Mouse (Mus musculus) lung, postnatal 0 days (tissue): ENCODE results near the gene Srf.

Experiments used
- CTCF ChIP-seq: IDR thresholded peaks from 2 replicates; pipeline ENCODE4 v1.5.1; 2016; ENCODE audit warnings: antibody characterized with exemption, mild to moderate bottlenecking
- EP300 ChIP-seq: IDR thresholded peaks from 2 replicates; pipeline ENCODE4 v1.6.1; 2016; ENCODE audit warnings: antibody characterized with exemption, mild to moderate bottlenecking, control low read depth

DNA sequence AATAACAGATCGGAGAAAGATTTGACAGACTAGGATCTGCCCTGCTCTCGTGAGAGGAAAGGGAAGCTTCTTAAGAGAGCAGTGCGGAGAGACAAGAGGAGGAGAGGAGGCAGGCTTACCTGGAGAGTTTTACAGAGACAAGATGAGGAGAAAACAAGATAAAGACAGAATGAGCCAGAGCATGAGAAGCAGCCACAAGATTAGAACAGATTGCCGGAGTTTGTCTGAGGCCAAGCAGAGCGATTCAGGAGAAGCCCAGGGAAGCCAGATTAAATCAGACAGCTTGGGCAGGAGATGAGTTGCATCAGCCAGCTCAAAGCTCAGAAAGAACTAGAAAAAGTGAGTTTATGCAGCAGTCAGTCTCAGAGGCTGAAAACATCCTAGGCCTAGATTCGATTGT is 32.9 kb upstream of the Srf start:
- TF ChIP-seq CTCF (no peak), EP300 (no peak)
